Mouse (Mus musculus) cortical plate, adult 2 months (tissue): ENCODE results near the gene Pbld2.

ENCODE experiments used
- CTCF ChIP-seq: fragments of 200-500 bp; IDR thresholded peaks from 2 replicates; pipeline ENCODE4 v1.5.1; 2011; ENCODE audit warnings: mild to moderate bottlenecking, control low read depth, low read length; ENCODE audit not compliant: insufficient read depth; ENCODE audit errors: extremely low read depth
- POLR2A ChIP-seq: fragments of 200-500 bp; IDR thresholded peaks from 2 replicates; pipeline ENCODE4 v1.6.1; 2011; ENCODE audit warnings: mild to moderate bottlenecking, low read length, control low read depth; ENCODE audit not compliant: insufficient read depth; ENCODE audit errors: extremely low read depth

DNA sequence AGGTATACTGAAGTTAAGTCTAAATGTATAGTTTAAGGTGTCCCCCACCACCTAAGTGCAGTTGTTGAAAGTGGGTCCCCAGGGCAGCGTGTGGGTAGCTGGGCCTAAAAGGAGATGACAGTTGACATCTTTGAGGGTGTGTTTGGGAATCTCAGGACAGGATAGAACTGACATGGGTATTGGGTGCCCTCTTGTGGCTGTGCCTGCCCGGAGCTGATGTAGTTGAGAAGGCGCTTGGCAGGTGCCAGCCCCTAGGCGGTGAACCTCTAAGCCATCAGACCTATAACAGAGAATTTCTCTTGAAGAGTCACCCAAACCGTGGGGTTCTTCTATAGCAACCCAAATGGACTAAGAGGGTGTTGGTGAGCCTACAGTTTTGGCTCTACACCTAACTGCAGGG lies 41.9 kb downstream of the Pbld2 start:
- TF ChIP-seq CTCF (peak; percentile 91), POLR2A (no peak)
